Mouse (Mus musculus): ENCODE data around the gene Otop1. TPM values are rescaled to one million over a fixed set of nuclear protein-coding genes. Genes with fewer than 3 reads are reported as not detected.

Otop1 gene
- not detected in 2 replicates for polyA plus RNA-seq (2015; fragmentation: Nextera tagmentation; extraction: Ambion mirVana)

- H3K4me3 ChIP-seq (ENCODE audit: low read depth, low read length), result no peak within 1 kb of the TSS
- no peak within 1 kb of the TSS for H3K4me2 ChIP-seq (replicated peaks; ENCODE audit: low read depth)
- WGBS, result 12% methylated on average over 4 of the region's 4 CpGs
- peaks cover 11% of the 10 kb centered on the region; the same call in 1 of the 2 replicates for H3K36me3 ChIP-seq (ENCODE audit: control insufficient read depth, insufficient read depth)
- no peak for TF ChIP-seq CTCF (IDR thresholded peaks at IDR 0.05; ENCODE audit: low read depth)
- no peak within 1 kb of the TSS for H3K27ac ChIP-seq (ENCODE audit: low read depth, low read length)
- no peaks in the 10 kb centered on the region for H3K9me3 ChIP-seq (ENCODE audit: control insufficient read depth)
- no peaks in the 10 kb centered on the region for H3K4me1 ChIP-seq (replicated peaks; ENCODE audit: control insufficient read depth, insufficient read depth, low read length)
- H3K9ac ChIP-seq (ENCODE audit: low read depth, low read length), result no peak within 1 kb of the TSS
- peaks cover 41% of the 10 kb centered on the region for H3K27me3 ChIP-seq (replicated peaks; ENCODE audit: control insufficient read depth, insufficient read depth, low read length)
- no peak for ATAC-seq
Observed at GRCm38 (mm10) chr5:38275771-38276170, at the start of gene Otop1. Gene Otop1, plus strand, starts transcription at chr5:38275972.

DNA sequence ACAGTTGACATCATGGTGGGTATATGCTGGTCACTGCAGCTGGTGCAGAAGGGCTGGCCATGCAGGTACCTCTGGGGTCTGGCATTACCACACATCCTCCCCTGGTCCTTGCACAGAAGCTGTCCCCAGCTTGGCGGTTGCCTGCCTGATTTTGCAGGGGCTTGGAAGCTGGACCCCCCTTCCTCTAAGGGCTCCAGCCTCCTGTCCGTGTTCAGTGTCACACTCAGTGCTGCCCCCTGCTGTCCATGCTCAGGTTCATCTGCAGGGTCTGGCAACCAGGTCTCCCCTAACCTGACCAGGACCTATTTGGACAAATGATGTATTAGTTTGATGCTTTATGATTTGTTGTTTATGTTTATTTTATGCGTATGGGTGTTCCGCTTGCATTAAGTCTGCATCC, 40.4 kb upstream of the Otop1 start:
- Histone ChIP-seq H3K9ac (ENCODE audit: low read depth, low read length) (no peak overlapping the region), H3K4me2 (replicated peaks; ENCODE audit: low read depth) (no peak overlapping the region), H3K36me3 (ENCODE audit: control insufficient read depth, insufficient read depth) (peaks cover 27% of the 10 kb centered on the region), H3K27me3 (replicated peaks; ENCODE audit: control insufficient read depth, insufficient read depth, low read length) (no peaks in the 10 kb centered on the region), H3K4me3 (ENCODE audit: low read depth, low read length) (no peak overlapping the region), H3K9me3 (ENCODE audit: control insufficient read depth) (no peaks in the 10 kb centered on the region), H3K27ac (ENCODE audit: low read depth, low read length) (no peak overlapping the region), H3K4me1 (replicated peaks; ENCODE audit: control insufficient read depth, insufficient read depth, low read length) (no peaks in the 10 kb centered on the region)
- WGBS, result 68% methylated on average over 4 of the region's 4 CpGs
- ATAC-seq, result no peak
- TF ChIP-seq CTCF (IDR thresholded peaks at IDR 0.05; ENCODE audit: low read depth), result peak; percentile 74

GRCm38 (mm10) chr5:38236627-38237026, 39.1 kb upstream of the Otop1 start:
- Histone ChIP-seq H3K4me3 (ENCODE audit: low read depth, low read length) (no peak overlapping the region), H3K36me3 (ENCODE audit: control insufficient read depth, insufficient read depth) (peaks cover 19% of the 10 kb centered on the region), H3K4me2 (replicated peaks; ENCODE audit: low read depth) (no peak overlapping the region), H3K9ac (ENCODE audit: low read depth, low read length) (no peak overlapping the region), H3K27ac (ENCODE audit: low read depth, low read length) (no peak overlapping the region; the same call in 1 of the 2 replicates), H3K4me1 (replicated peaks; ENCODE audit: control insufficient read depth, insufficient read depth, low read length) (no peaks in the 10 kb centered on the region), H3K9me3 (ENCODE audit: control insufficient read depth) (no peaks in the 10 kb centered on the region), H3K27me3 (replicated peaks; ENCODE audit: control insufficient read depth, insufficient read depth, low read length) (no peaks in the 10 kb centered on the region)
- peak; percentile 40 for TF ChIP-seq CTCF (IDR thresholded peaks at IDR 0.05; ENCODE audit: low read depth)
- WGBS, result 95% methylated on average over 2 of the region's 2 CpGs
- ATAC-seq, result no peak

DNA sequence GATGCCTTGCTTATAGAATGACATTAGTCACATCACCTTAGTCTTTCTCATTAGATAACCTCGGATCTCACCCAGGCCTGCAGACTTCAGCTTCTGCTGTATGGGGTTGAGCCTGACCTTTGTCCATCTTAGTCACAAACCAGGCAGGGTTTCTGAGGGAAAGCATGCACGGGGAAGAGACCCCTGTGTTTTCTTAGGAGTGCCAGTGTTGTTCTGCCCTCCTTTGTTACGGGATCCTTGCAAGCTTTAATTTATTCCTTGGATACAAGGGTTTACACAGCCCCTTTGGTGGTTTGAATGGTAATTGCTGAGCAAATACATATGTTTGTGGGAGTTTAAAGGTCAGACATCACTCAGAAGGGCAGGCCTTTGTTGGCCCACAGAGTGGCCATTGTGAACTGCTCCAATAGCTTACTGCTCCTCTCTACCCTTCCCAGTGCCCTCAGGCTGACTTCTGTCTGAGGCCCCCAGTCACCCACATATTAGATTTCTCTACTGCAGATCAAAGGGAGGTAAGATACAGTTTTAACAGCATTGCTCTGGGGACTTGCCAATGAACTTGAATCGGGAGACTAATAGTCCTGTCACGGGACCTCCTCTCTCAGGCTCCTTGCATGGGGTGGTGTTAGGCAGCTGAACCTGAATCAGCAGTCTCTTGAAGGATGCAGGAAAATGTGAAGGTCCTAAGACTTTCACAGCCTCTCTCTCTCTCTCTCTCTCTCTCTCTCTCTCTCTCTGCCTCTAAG, 34.9 kb upstream of the Otop1 start:
- Histone ChIP-seq H3K4me3 (ENCODE audit: low read depth, low read length) (no peak overlapping the region), H3K27me3 (replicated peaks; ENCODE audit: control insufficient read depth, insufficient read depth, low read length) (no peaks in the 10 kb centered on the region), H3K4me2 (replicated peaks; ENCODE audit: low read depth) (no peak overlapping the region), H3K4me1 (replicated peaks; ENCODE audit: control insufficient read depth, insufficient read depth, low read length) (no peaks in the 10 kb centered on the region), H3K9ac (ENCODE audit: low read depth, low read length) (no peak overlapping the region), H3K27ac (ENCODE audit: low read depth, low read length) (no peak overlapping the region), H3K9me3 (ENCODE audit: control insufficient read depth) (no peaks in the 10 kb centered on the region), H3K36me3 (ENCODE audit: control insufficient read depth, insufficient read depth) (no peaks in the 10 kb centered on the region)
- WGBS, result 35% methylated on average over 5 of the region's 5 CpGs
- TF ChIP-seq CTCF (IDR thresholded peaks at IDR 0.05; ENCODE audit: low read depth), result no peak
- 0 out of 2 replicates have a peak, but pooled peaks have one; percentile 19 for ATAC-seq

GRCm38 (mm10) chr5:38241473-38241834, 34.3 kb upstream of the Otop1 start:
- no peak for TF ChIP-seq CTCF (IDR thresholded peaks at IDR 0.05; ENCODE audit: low read depth)
- Histone ChIP-seq H3K4me2 (replicated peaks; ENCODE audit: low read depth) (no peak overlapping the region), H3K27ac (ENCODE audit: low read depth, low read length) (no peak overlapping the region), H3K9me3 (ENCODE audit: control insufficient read depth) (no peaks in the 10 kb centered on the region), H3K4me1 (replicated peaks; ENCODE audit: control insufficient read depth, insufficient read depth, low read length) (no peaks in the 10 kb centered on the region), H3K9ac (ENCODE audit: low read depth, low read length) (no peak overlapping the region), H3K27me3 (replicated peaks; ENCODE audit: control insufficient read depth, insufficient read depth, low read length) (no peaks in the 10 kb centered on the region), H3K4me3 (ENCODE audit: low read depth, low read length) (no peak overlapping the region), H3K36me3 (ENCODE audit: control insufficient read depth, insufficient read depth) (no peaks in the 10 kb centered on the region)
- no peak for ATAC-seq
- WGBS, result 79% methylated on average over 3 of the region's 3 CpGs

DNA sequence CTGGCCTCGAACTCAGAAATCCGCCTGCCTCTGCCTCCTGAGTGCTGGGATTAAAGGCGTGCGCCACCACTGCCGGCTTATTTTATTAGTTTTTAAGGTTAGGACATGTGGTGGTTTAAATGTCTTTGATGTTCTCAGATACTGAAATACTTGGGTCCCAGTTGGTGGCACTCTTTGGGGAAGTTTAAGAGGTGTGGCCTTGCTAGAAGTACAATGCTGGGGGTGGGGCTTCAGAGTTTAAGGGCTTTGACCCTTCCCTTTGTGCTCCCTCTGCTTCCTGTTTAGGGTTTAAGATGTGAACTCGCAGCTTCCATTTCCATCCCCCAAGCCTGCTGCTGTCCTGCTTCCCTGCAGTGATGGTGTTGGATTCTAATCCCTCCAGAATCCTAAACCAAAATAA, 33.8 kb upstream of the Otop1 start:
- WGBS, result 86% methylated on average over 6 of the region's 6 CpGs
- H3K4me1 ChIP-seq (replicated peaks; ENCODE audit: control insufficient read depth, insufficient read depth, low read length), result no peaks in the 10 kb centered on the region
- H3K9ac ChIP-seq (ENCODE audit: low read depth, low read length), result no peak overlapping the region
- H3K27ac ChIP-seq (ENCODE audit: low read depth, low read length), result no peak overlapping the region
- H3K4me3 ChIP-seq (ENCODE audit: low read depth, low read length), result no peak overlapping the region
- no peak for ATAC-seq
- no peaks in the 10 kb centered on the region for H3K36me3 ChIP-seq (ENCODE audit: control insufficient read depth, insufficient read depth)
- no peak for TF ChIP-seq CTCF (IDR thresholded peaks at IDR 0.05; ENCODE audit: low read depth)
- H3K27me3 ChIP-seq (replicated peaks; ENCODE audit: control insufficient read depth, insufficient read depth, low read length), result no peaks in the 10 kb centered on the region
- no peaks in the 10 kb centered on the region for H3K9me3 ChIP-seq (ENCODE audit: control insufficient read depth)
- no peak overlapping the region for H3K4me2 ChIP-seq (replicated peaks; ENCODE audit: low read depth)

All from intestine, postnatal 0 days (tissue).